Mouse (Mus musculus) limb, embryonic 13.5 days (tissue): ENCODE results near the gene Crebbp. TPM values are rescaled to one million over a fixed set of nuclear protein-coding genes. Genes with fewer than 3 reads are reported as not detected.

ENCODE experiments used
- ATAC-seq: fragments of 200-750 bp; cut with Nextera tagmentation; 2 replicates; pipeline ENCODE4 v1.8.0; 2017; ENCODE audit warnings: low read depth, moderate number of reproducible peaks, moderate TSS enrichment; ENCODE audit not compliant: low FRiP score
- H3K27ac ChIP-seq: fragments of 300-500 bp; sonication (generic); 2 replicates; pipeline ENCODE4 v1.5.1; 2015; ENCODE audit warnings: inconsistent platforms, mild to moderate bottlenecking, moderate library complexity
- H3K27me3 ChIP-seq: fragments of 300-500 bp; sonication (generic); 2 replicates; pipeline ENCODE4 v1.6.1; 2015; ENCODE audit warnings: mild to moderate bottlenecking, inconsistent platforms
- H3K36me3 ChIP-seq: fragments of 300-500 bp; sonication (generic); 2 replicates; pipeline ENCODE4 v1.6.1; 2015; ENCODE audit warnings: inconsistent platforms, mild to moderate bottlenecking, moderate library complexity
- H3K4me1 ChIP-seq: fragments of 300-500 bp; sonication (generic); 2 replicates; pipeline ENCODE4 v1.6.1; 2015; ENCODE audit warnings: inconsistent platforms
- H3K4me2 ChIP-seq: fragments of 300-500 bp; sonication (generic); replicated peaks from 2 replicates; pipeline ENCODE4 v1.6.1; 2015; ENCODE audit warnings: inconsistent platforms, mild to moderate bottlenecking, moderate library complexity
- H3K4me3 ChIP-seq: fragments of 300-500 bp; sonication (generic); 2 replicates; pipeline ENCODE4 v1.5.1; 2015; ENCODE audit warnings: moderate library complexity, mild to moderate bottlenecking, inconsistent platforms
- H3K9ac ChIP-seq: fragments of 300-500 bp; sonication (generic); 2 replicates; pipeline ENCODE4 v1.6.1; 2015; ENCODE audit warnings: mild to moderate bottlenecking, inconsistent platforms
- H3K9me3 ChIP-seq: fragments of 300-500 bp; sonication (generic); 2 replicates; pipeline ENCODE4 v1.6.1; 2016; ENCODE audit warnings: inconsistent platforms
- WGBS: fragments of 180-500 bp; shearing (Covaris S2); methylation state at CpG from one replicate; pipeline ENCODE4 v1.1.7; 2015; 5-methylcytosine and 5-hydroxymethylcytosine counted together
- polyA plus RNA-seq: library from polyadenylated mRNA; unstranded; fragments of >200 nt; fragmentation: Nextera tagmentation; extraction: Ambion mirVana; gene quantifications from 2 replicates; pipeline ENCODE4 v1.2.1, GENCODE M21; 2015

Gene Crebbp
- polyA plus RNA-seq, 1 experiment from 2014 or later: 44.3 TPM

- under 1% methylated on average over 58 of the region's 58 CpGs for WGBS
- Histone ChIP-seq H3K4me1 (peaks cover 16% of the 10 kb centered on the region), H3K27me3 (no peaks in the 10 kb centered on the region), H3K4me3 (peak within 1 kb of the TSS; percentile 88), H3K27ac (peak within 1 kb of the TSS; percentile 86), H3K4me2 (peak within 1 kb of the TSS; percentile 66), H3K9me3 (no peaks in the 10 kb centered on the region), H3K9ac (peak within 1 kb of the TSS; percentile 88), H3K36me3 (peaks cover 11% of the 10 kb centered on the region)
- ATAC-seq: peak; percentile 96
These were observed 136.3 kb downstream of the Crebbp start, which contains the start of gene Trap1 for GRCm38 (mm10) chr16:4077384-4078061. TSS of gene Trap1 (minus strand) at chr16:4077827.

- WGBS: 73% methylated on average over 3 of the region's 3 CpGs
- Histone ChIP-seq H3K27ac (no peak overlapping the region), H3K4me1 (peaks cover 16% of the 10 kb centered on the region), H3K4me3 (no peak overlapping the region), H3K9ac (no peak overlapping the region), H3K4me2 (no peak overlapping the region), H3K9me3 (no peaks in the 10 kb centered on the region), H3K36me3 (no peaks in the 10 kb centered on the region), H3K27me3 (no peaks in the 10 kb centered on the region)
- ATAC-seq: no peak
These were observed 139.0 kb downstream of the Crebbp start for GRCm38 (mm10) chr16:4074836-4075235.

- no peak overlapping the region for H3K4me2 ChIP-seq
These were observed 139.5 kb downstream of the Crebbp start for GRCm38 (mm10) chr16:4074297-4074696.

GRCm38 (mm10) chr16:4068588-4068987, 145.2 kb downstream of the Crebbp start:
- Histone ChIP-seq H3K27ac (no peak overlapping the region), H3K4me2 (no peak overlapping the region), H3K9me3 (no peaks in the 10 kb centered on the region), H3K4me1 (no peaks in the 10 kb centered on the region), H3K9ac (no peak overlapping the region), H3K4me3 (no peak overlapping the region), H3K27me3 (no peaks in the 10 kb centered on the region), H3K36me3 (peaks cover 55% of the 10 kb centered on the region)
- no peak for ATAC-seq
- WGBS: 57% methylated on average over 8 of the region's 8 CpGs

More at GRCm38 (mm10) chr16:4074297-4074696, 139.5 kb downstream of the Crebbp start:
- Histone ChIP-seq H3K27me3 (no peaks in the 10 kb centered on the region), H3K9ac (no peak overlapping the region), H3K4me3 (no peak overlapping the region), H3K4me1 (peaks cover 16% of the 10 kb centered on the region), H3K9me3 (no peaks in the 10 kb centered on the region), H3K27ac (no peak overlapping the region), H3K36me3 (no peaks in the 10 kb centered on the region)
- ATAC-seq: no peak
- 66% methylated on average over 6 of the region's 6 CpGs for WGBS

GRCm38 (mm10) chr16:4064945-4065344, 148.9 kb downstream of the Crebbp start:
- Histone ChIP-seq H3K36me3 (peaks cover 87% of the 10 kb centered on the region), H3K27me3 (no peaks in the 10 kb centered on the region), H3K4me2 (no peak overlapping the region), H3K4me3 (no peak overlapping the region), H3K9me3 (no peaks in the 10 kb centered on the region), H3K27ac (no peak overlapping the region), H3K9ac (no peak overlapping the region), H3K4me1 (no peaks in the 10 kb centered on the region)
- ATAC-seq: no peak
- WGBS: 90% methylated on average over 4 of the region's 4 CpGs

- Histone ChIP-seq H3K27ac (no peak overlapping the region), H3K9me3 (no peaks in the 10 kb centered on the region), H3K4me2 (no peak overlapping the region), H3K36me3 (peaks cover 91% of the 10 kb centered on the region), H3K4me1 (no peaks in the 10 kb centered on the region), H3K9ac (no peak overlapping the region), H3K4me3 (no peak overlapping the region), H3K27me3 (no peaks in the 10 kb centered on the region)
- 87% methylated on average over 3 of the region's 3 CpGs for WGBS
- ATAC-seq: no peak
These were observed 160.0 kb downstream of the Crebbp start for GRCm38 (mm10) chr16:4053811-4054210.

- no peaks in the 10 kb centered on the region for H3K4me1 ChIP-seq
- peaks cover 91% of the 10 kb centered on the region for H3K36me3 ChIP-seq
- 96% methylated on average over 4 of the region's 4 CpGs for whole genome bisulfite sequencing
These were observed 161.2 kb downstream of the Crebbp start for GRCm38 (mm10) chr16:4052601-4053000.

GRCm38 (mm10) chr16:4045524-4045923, 168.3 kb downstream of the Crebbp start:
- Histone ChIP-seq H3K36me3 (peaks cover 97% of the 10 kb centered on the region), H3K4me3 (no peak overlapping the region), H3K4me1 (no peaks in the 10 kb centered on the region), H3K9ac (no peak overlapping the region), H3K27ac (no peak overlapping the region), H3K9me3 (no peaks in the 10 kb centered on the region), H3K4me2 (no peak overlapping the region), H3K27me3 (no peaks in the 10 kb centered on the region)
- ATAC-seq: no peak
- WGBS: 86% methylated on average over 4 of the region's 4 CpGs

More at GRCm38 (mm10) chr16:4052601-4053000, 161.2 kb downstream of the Crebbp start:
- no peak overlapping the region for H3K9ac ChIP-seq
- no peak overlapping the region for H3K4me2 ChIP-seq
- no peak for ATAC-seq
- no peaks in the 10 kb centered on the region for H3K27me3 ChIP-seq
- no peak overlapping the region for H3K27ac ChIP-seq
- no peak overlapping the region for H3K4me3 ChIP-seq
- no peaks in the 10 kb centered on the region for H3K9me3 ChIP-seq

- 88% methylated on average over 2 of the region's 2 CpGs for WGBS
- Histone ChIP-seq H3K9ac (no peak overlapping the region), H3K4me2 (no peak overlapping the region), H3K4me3 (no peak overlapping the region), H3K27me3 (no peaks in the 10 kb centered on the region), H3K36me3 (peaks cover 97% of the 10 kb centered on the region), H3K9me3 (no peaks in the 10 kb centered on the region), H3K27ac (no peak overlapping the region), H3K4me1 (no peaks in the 10 kb centered on the region)
- ATAC-seq: no peak
These were observed 169.7 kb downstream of the Crebbp start for GRCm38 (mm10) chr16:4044093-4044492.

GRCm38 (mm10) chr16:4041646-4042045, 172.2 kb downstream of the Crebbp start:
- no peaks in the 10 kb centered on the region for H3K4me1 ChIP-seq
- no peaks in the 10 kb centered on the region for H3K9me3 ChIP-seq
- H3K4me2 ChIP-seq: no peak overlapping the region
- ATAC-seq: no peak
- no peak overlapping the region for H3K4me3 ChIP-seq
- no peak overlapping the region for H3K27ac ChIP-seq
- H3K36me3 ChIP-seq: peaks cover 96% of the 10 kb centered on the region
- H3K9ac ChIP-seq: no peak overlapping the region
- WGBS: 98% methylated on average over 4 of the region's 4 CpGs
- no peaks in the 10 kb centered on the region for H3K27me3 ChIP-seq

GRCm38 (mm10) chr16:4040206-4040605, 173.6 kb downstream of the Crebbp start:
- no peak overlapping the region for H3K9ac ChIP-seq
- H3K27ac ChIP-seq: no peak overlapping the region
- H3K36me3 ChIP-seq: peaks cover 86% of the 10 kb centered on the region
- H3K4me1 ChIP-seq: no peaks in the 10 kb centered on the region
- WGBS: 91% methylated on average over 5 of the region's 5 CpGs
- H3K4me2 ChIP-seq: no peak overlapping the region
- H3K4me3 ChIP-seq: no peak overlapping the region
- no peaks in the 10 kb centered on the region for H3K27me3 ChIP-seq
- no peak for ATAC-seq
- no peaks in the 10 kb centered on the region for H3K9me3 ChIP-seq

- no peak overlapping the region for H3K9ac ChIP-seq
- ATAC-seq: no peak
- no peak overlapping the region for H3K4me2 ChIP-seq
- no peak overlapping the region for H3K4me3 ChIP-seq
- no peaks in the 10 kb centered on the region for H3K9me3 ChIP-seq
- no peaks in the 10 kb centered on the region for H3K27me3 ChIP-seq
- no peak overlapping the region for H3K27ac ChIP-seq
- WGBS: 90% methylated on average over 7 of the region's 7 CpGs
- no peaks in the 10 kb centered on the region for H3K4me1 ChIP-seq
- H3K36me3 ChIP-seq: peaks cover 62% of the 10 kb centered on the region
These were observed 176.1 kb downstream of the Crebbp start for GRCm38 (mm10) chr16:4037690-4038089.

GRCm38 (mm10) chr16:4036807-4037206, 177.0 kb downstream of the Crebbp start, which contains the start of gene Dnase1:
TSS of gene Dnase1 (plus strand) at chr16:4036942.
- Histone ChIP-seq H3K4me3 (no peak within 1 kb of the TSS), H3K4me1 (no peaks in the 10 kb centered on the region), H3K27me3 (no peaks in the 10 kb centered on the region), H3K36me3 (peaks cover 55% of the 10 kb centered on the region), H3K9me3 (no peaks in the 10 kb centered on the region), H3K4me2 (no peak within 1 kb of the TSS), H3K27ac (no peak within 1 kb of the TSS), H3K9ac (no peak within 1 kb of the TSS)
- ATAC-seq: no peak
- WGBS: 89% methylated on average over 5 of the region's 5 CpGs
